Mouse (Mus musculus): ENCODE measurements around the gene Isy1. TPM values are rescaled to one million over a fixed set of nuclear protein-coding genes. Genes with fewer than 3 reads are reported as not detected.

The Isy1 gene
- polyA plus RNA-seq, 1 experiment: 21.4 TPM

- TF ChIP-seq POLR2A (IDR thresholded peaks at IDR 0.05; ENCODE audit: borderline replicate concordance, extremely low read depth, low read depth, low read length) (no peak), CTCF (IDR thresholded peaks at IDR 0.05; ENCODE audit: insufficient read depth, low read length) (no peak)
- no peak for DNase-seq
- WGBS: 91% methylated on average over 7 of the region's 7 CpGs
- Histone ChIP-seq H3K4me3 (replicated peaks; ENCODE audit: extremely low read depth, low read depth, low read length) (no peak within 1 kb of the TSS), H3K4me1 (ENCODE audit: control insufficient read depth, insufficient read depth, low read length) (no peaks in the 10 kb centered on the region)
Observed at GRCm38 (mm10) chr6:87835695-87836094, 2.9 kb downstream of the Isy1 start, which contains the start of gene Gm45140. TSS of gene Gm45140 (minus strand) at chr6:87835795.

GRCm38 (mm10) chr6:87820366-87820765 lies 18.2 kb downstream of the Isy1 start:
- Histone ChIP-seq H3K4me3 (replicated peaks; ENCODE audit: extremely low read depth, low read depth, low read length) (no peak overlapping the region), H3K4me1 (ENCODE audit: control insufficient read depth, insufficient read depth, low read length) (no peaks in the 10 kb centered on the region)
- 97% methylated on average over 2 of the region's 2 CpGs for WGBS
- no peak for DNase-seq
- TF ChIP-seq CTCF (IDR thresholded peaks at IDR 0.05; ENCODE audit: insufficient read depth, low read length): no peak
- no peak for TF ChIP-seq POLR2A (IDR thresholded peaks at IDR 0.05; ENCODE audit: borderline replicate concordance, extremely low read depth, low read depth, low read length)

GRCm38 (mm10) chr6:87814486-87814885 lies 24.1 kb downstream of the Isy1 start:
- no peak overlapping the region for H3K4me3 ChIP-seq (replicated peaks; ENCODE audit: extremely low read depth, low read depth, low read length)
- no peak for DNase-seq
- peaks cover 9% of the 10 kb centered on the region for H3K4me1 ChIP-seq (ENCODE audit: control insufficient read depth, insufficient read depth, low read length)
- TF ChIP-seq CTCF (IDR thresholded peaks at IDR 0.05; ENCODE audit: insufficient read depth, low read length) (no peak), POLR2A (IDR thresholded peaks at IDR 0.05; ENCODE audit: borderline replicate concordance, extremely low read depth, low read depth, low read length) (no peak)
- WGBS: 89% methylated on average over 5 of the region's 5 CpGs

- Histone ChIP-seq H3K4me3 (replicated peaks; ENCODE audit: extremely low read depth, low read depth, low read length) (no peak overlapping the region), H3K4me1 (ENCODE audit: control insufficient read depth, insufficient read depth, low read length) (peaks cover 10% of the 10 kb centered on the region)
- DNase-seq: no peak
- 91% methylated on average over 1 of the region's 1 CpGs for WGBS
- no peak for TF ChIP-seq POLR2A (IDR thresholded peaks at IDR 0.05; ENCODE audit: borderline replicate concordance, extremely low read depth, low read depth, low read length)
- TF ChIP-seq CTCF (IDR thresholded peaks at IDR 0.05; ENCODE audit: insufficient read depth, low read length): no peak
Observed at GRCm38 (mm10) chr6:87812656-87813055, 25.9 kb downstream of the Isy1 start.

GRCm38 (mm10) chr6:87811675-87812338 lies 26.8 kb downstream of the Isy1 start, which contains the start of gene Rab43:
TSS of gene Rab43 (minus strand) at chr6:87812164.
- no peak for TF ChIP-seq CTCF (IDR thresholded peaks at IDR 0.05; ENCODE audit: insufficient read depth, low read length)
- peak; percentile 79 for TF ChIP-seq POLR2A (IDR thresholded peaks at IDR 0.05; ENCODE audit: borderline replicate concordance, extremely low read depth, low read depth, low read length)
- WGBS: 1% methylated on average over 39 of the region's 56 CpGs
- H3K4me3 ChIP-seq (replicated peaks; ENCODE audit: extremely low read depth, low read depth, low read length): peak within 1 kb of the TSS; percentile 96
- peak; percentile 97 for DNase-seq
- peaks cover 12% of the 10 kb centered on the region for H3K4me1 ChIP-seq (ENCODE audit: control insufficient read depth, insufficient read depth, low read length)

- TF ChIP-seq CTCF (IDR thresholded peaks at IDR 0.05; ENCODE audit: insufficient read depth, low read length) (no peak), POLR2A (IDR thresholded peaks at IDR 0.05; ENCODE audit: borderline replicate concordance, extremely low read depth, low read depth, low read length) (peak; percentile 82; the same call in 1 of the 2 replicates)
- under 1% methylated on average over 77 of the region's 77 CpGs for WGBS
- peak; percentile 71 for DNase-seq
- peak overlapping the region; percentile 96 for H3K4me3 ChIP-seq (replicated peaks; ENCODE audit: extremely low read depth, low read depth, low read length)
- H3K4me1 ChIP-seq (ENCODE audit: control insufficient read depth, insufficient read depth, low read length): peaks cover 13% of the 10 kb centered on the region
Observed at GRCm38 (mm10) chr6:87810713-87811669, 27.6 kb downstream of the Isy1 start.

- no peak for DNase-seq
- 13% methylated on average over 6 of the region's 6 CpGs for WGBS
Observed at GRCm38 (mm10) chr6:87810311-87810710, 28.3 kb downstream of the Isy1 start.

GRCm38 (mm10) chr6:87809651-87810161 lies 28.9 kb downstream of the Isy1 start:
- Histone ChIP-seq H3K4me1 (ENCODE audit: control insufficient read depth, insufficient read depth, low read length) (peaks cover 13% of the 10 kb centered on the region), H3K4me3 (replicated peaks; ENCODE audit: extremely low read depth, low read depth, low read length) (no peak overlapping the region)
- WGBS: 41% methylated on average over 6 of the region's 6 CpGs
- TF ChIP-seq POLR2A (IDR thresholded peaks at IDR 0.05; ENCODE audit: borderline replicate concordance, extremely low read depth, low read depth, low read length): no peak
- TF ChIP-seq CTCF (IDR thresholded peaks at IDR 0.05; ENCODE audit: insufficient read depth, low read length): no peak
- DNase-seq: no peak

More at GRCm38 (mm10) chr6:87810311-87810710, 28.3 kb downstream of the Isy1 start:
- Histone ChIP-seq H3K4me1 (ENCODE audit: control insufficient read depth, insufficient read depth, low read length) (peaks cover 13% of the 10 kb centered on the region), H3K4me3 (replicated peaks; ENCODE audit: extremely low read depth, low read depth, low read length) (peak overlapping the region; percentile 96)
- TF ChIP-seq CTCF (IDR thresholded peaks at IDR 0.05; ENCODE audit: insufficient read depth, low read length) (no peak), POLR2A (IDR thresholded peaks at IDR 0.05; ENCODE audit: borderline replicate concordance, extremely low read depth, low read depth, low read length) (no peak)

- 71% methylated on average over 2 of the region's 2 CpGs for WGBS
- H3K4me3 ChIP-seq (replicated peaks; ENCODE audit: extremely low read depth, low read depth, low read length): no peak overlapping the region
- no peak for DNase-seq
- TF ChIP-seq CTCF (IDR thresholded peaks at IDR 0.05; ENCODE audit: insufficient read depth, low read length): no peak
- TF ChIP-seq POLR2A (IDR thresholded peaks at IDR 0.05; ENCODE audit: borderline replicate concordance, extremely low read depth, low read depth, low read length): no peak
- peaks cover 13% of the 10 kb centered on the region for H3K4me1 ChIP-seq (ENCODE audit: control insufficient read depth, insufficient read depth, low read length)
Observed at GRCm38 (mm10) chr6:87809144-87809543, 29.5 kb downstream of the Isy1 start.
